Mouse (Mus musculus) ES-E14 (cell line): ENCODE measurements around the gene Prtg. TPM values are rescaled to one million over a fixed set of nuclear protein-coding genes. Genes with fewer than 3 reads are reported as not detected.

ENCODE experiments used
- DNase-seq: peaks from one replicate; pipeline ENCODE4 v3.0.0-alpha.2; 2013; ENCODE audit warnings: low read depth, low spot score
- H3K27ac ChIP-seq: 2 replicates; pipeline ENCODE4 v1.5.1; 2012; ENCODE audit warnings: low read depth, mild to moderate bottlenecking, low read length, moderate library complexity, mixed read lengths; ENCODE audit not compliant: poor library complexity, insufficient read depth, severe bottlenecking
- H3K36me3 ChIP-seq: 2 replicates; pipeline ENCODE4 v1.6.1; 2012; ENCODE audit warnings: mild to moderate bottlenecking, low read length, moderate library complexity, mixed read lengths; ENCODE audit not compliant: control insufficient read depth, poor library complexity, insufficient read depth, severe bottlenecking
- H3K4me1 ChIP-seq, 2 experiments: fragments of 150-350 bp in 1 of 2; sonication (generic) in 1 of 2; 2 replicates each; pipeline ENCODE4 v1.6.1; 2012; ENCODE audit warnings: low read length in 2 of 2, mild to moderate bottlenecking in 1 of 2, mixed read lengths in 1 of 2; ENCODE audit not compliant: control insufficient read depth in 2 of 2, insufficient read depth in 2 of 2, poor library complexity in 1 of 2
- H3K4me3 ChIP-seq, 2 experiments: fragments of 150-350 bp in 1 of 2; sonication (generic) in 1 of 2; 2 replicates each; pipeline ENCODE4 v1.5.1; 2012; ENCODE audit warnings: low read length in 2 of 2, low read depth in 1 of 2, mild to moderate bottlenecking in 1 of 2, mixed read lengths in 1 of 2; ENCODE audit not compliant: insufficient read depth in 1 of 2, poor library complexity in 1 of 2, severe bottlenecking in 1 of 2
- H3K9ac ChIP-seq: 2 replicates; pipeline ENCODE4 v1.6.1; 2012; ENCODE audit warnings: low read depth, mild to moderate bottlenecking, low read length, mixed read lengths; ENCODE audit not compliant: poor library complexity, insufficient read depth, severe bottlenecking
- H3K9me3 ChIP-seq: fragments of 150-350 bp; sonication (generic); 2 replicates; pipeline ENCODE4 v1.6.1; 2012; ENCODE audit warnings: low read depth, mild to moderate bottlenecking, low read length; ENCODE audit not compliant: control insufficient read depth, insufficient read depth
- CHD2 ChIP-seq: IDR thresholded peaks from 2 replicates; pipeline ENCODE4 v1.6.1; 2014; ENCODE audit warnings: mild to moderate bottlenecking, low read depth, low read length, inconsistent platforms
- HCFC1 ChIP-seq: IDR thresholded peaks from 2 replicates; pipeline ENCODE4 v1.6.1; 2012; ENCODE audit warnings: low read length, inconsistent platforms, borderline replicate concordance; ENCODE audit not compliant: insufficient read depth
- MAFK ChIP-seq: IDR thresholded peaks from 2 replicates; pipeline ENCODE4 v1.6.1; 2014; ENCODE audit warnings: mild to moderate bottlenecking, low read depth, low read length, inconsistent platforms; ENCODE audit not compliant: insufficient read depth
- ZC3H11A ChIP-seq: IDR thresholded peaks from 2 replicates; pipeline ENCODE4 v1.6.1; 2012; ENCODE audit warnings: low read depth, mild to moderate bottlenecking, inconsistent platforms, low read length, borderline replicate concordance
- ZNF384 ChIP-seq: IDR thresholded peaks from 2 replicates; pipeline ENCODE4 v1.6.1; 2012; ENCODE audit warnings: low read depth, low read length, inconsistent platforms
- in situ Hi-C, 2 experiments: fragments of 600-800 bp; cut with MboI; formaldehyde crosslinking; loops; one replicate each; pipeline ENCODE4 v1.15.1; 2025; ENCODE audit warnings: low sequenced_read_pairs in 2 of 2, inconsistent platforms in 1 of 2; ENCODE audit not compliant: unreplicated experiment in 2 of 2
- total RNA-seq: library from RNA; depleted of rRNA; stranded (reverse); fragments of 300-350 nt; gene quantifications from 2 replicates; pipeline ENCODE4 v1.2.3, GENCODE M21; 2012

Gene Prtg
- total RNA-seq, 1 experiment, result 28.8 TPM

GRCm38 (mm10) chr9:72766789-72767349 lies 39.8 kb upstream of the Prtg start:
- H3K9me3 ChIP-seq, result no peaks in the 10 kb centered on the region
- TF ChIP-seq ZC3H11A (peak; percentile 92), MAFK (no peak), HCFC1 (no peak), CHD2 (no peak), ZNF384 (no peak)
- peak overlapping the region; percentile 83; the same call in 1 of the 2 replicates for H3K9ac ChIP-seq
- peak overlapping the region; percentile 24 to 37 for H3K4me3 ChIP-seq
- 0 out of 2 replicates have a peak overlapping the region, but pooled peaks have one; percentile 50 for H3K27ac ChIP-seq
- H3K4me1 ChIP-seq, result peaks cover 0 to 3% of the 10 kb centered on the region in 2 experiments; a peak in 2 of 4 replicates
- no peaks in the 10 kb centered on the region for H3K36me3 ChIP-seq
- DNase-seq, result peak; percentile 86
- in situ Hi-C loops, result loop anchor here (5.0 to 25.0 kb wide), 2 partner anchors 115 to 120 kb away; no protein-coding TSS in a partner anchor

- Histone ChIP-seq H3K4me3 (no peak overlapping the region), H3K9ac (no peak overlapping the region), H3K36me3 (no peaks in the 10 kb centered on the region), H3K4me1 (0 out of 4 replicates have a peak, but pooled peaks cover 0 to under 1% of the 10 kb centered on the region in 2 experiments), H3K27ac (no peak overlapping the region), H3K9me3 (no peaks in the 10 kb centered on the region)
- in situ Hi-C loops, result no loop called here
- TF ChIP-seq HCFC1 (no peak), ZC3H11A (no peak), CHD2 (no peak), ZNF384 (no peak), MAFK (no peak)
- DNase-seq, result no peak
Observed at GRCm38 (mm10) chr9:72775022-72775421, 31.7 kb upstream of the Prtg start.

- in situ Hi-C loops, result no loop called here
- peak overlapping the region; percentile 28 to 33; a peak in 3 of 4 replicates for H3K4me3 ChIP-seq
Observed at GRCm38 (mm10) chr9:72779004-72779403, 27.7 kb upstream of the Prtg start.

GRCm38 (mm10) chr9:72779733-72780132 lies 26.9 kb upstream of the Prtg start:
- H3K9ac ChIP-seq, result no peak overlapping the region; the same call in 1 of the 2 replicates
- H3K9me3 ChIP-seq, result no peaks in the 10 kb centered on the region
- TF ChIP-seq MAFK (no peak), CHD2 (no peak), ZC3H11A (no peak), ZNF384 (no peak), HCFC1 (no peak)
- H3K4me3 ChIP-seq, result peak overlapping the region; percentile 21 to 26
- in situ Hi-C loops, result no loop called here
- peak overlapping the region; percentile 88 for H3K27ac ChIP-seq
- H3K4me1 ChIP-seq, result peaks cover 10 to 17% of the 10 kb centered on the region in 2 experiments
- peak; percentile 82 for DNase-seq
- no peaks in the 10 kb centered on the region for H3K36me3 ChIP-seq

More at GRCm38 (mm10) chr9:72779004-72779403, 27.7 kb upstream of the Prtg start:
- Histone ChIP-seq H3K36me3 (no peaks in the 10 kb centered on the region), H3K9me3 (no peaks in the 10 kb centered on the region), H3K27ac (peak overlapping the region; percentile 88), H3K4me1 (peaks cover 10 to 16% of the 10 kb centered on the region in 2 experiments), H3K9ac (peak overlapping the region; percentile 15; the same call in 1 of the 2 replicates)
- DNase-seq, result peak; percentile 90
- no peak for TF ChIP-seq HCFC1
- TF ChIP-seq MAFK, result no peak
- no peak for TF ChIP-seq CHD2
- no peak for TF ChIP-seq ZNF384
- no peak for TF ChIP-seq ZC3H11A
